Mouse (Mus musculus) kidney, postnatal 36 days (tissue): ENCODE measurements around the gene 1110032A03Rik.

ENCODE experiments used
- DNase-seq, 2 experiments: peaks; one replicate each; pipeline ENCODE4 v3.0.0; 2021 to 2022; ENCODE audit warnings: mixed read lengths in 2 of 2

1110032A03Rik gene

GRCm38 (mm10) chr9:50774991-50775612 lies at the start of gene 1110032A03Rik, which contains the start of gene Alg9:
Gene 1110032A03Rik (minus strand): TSS chr9:50775520.
Gene Alg9 (plus strand): TSS chr9:50775019.
- peak; percentile 87 to 95 for DNase-seq

GRCm38 (mm10) chr9:50823779-50824453 lies 48.6 kb upstream of the 1110032A03Rik start:
- no peak for DNase-seq

DNA sequence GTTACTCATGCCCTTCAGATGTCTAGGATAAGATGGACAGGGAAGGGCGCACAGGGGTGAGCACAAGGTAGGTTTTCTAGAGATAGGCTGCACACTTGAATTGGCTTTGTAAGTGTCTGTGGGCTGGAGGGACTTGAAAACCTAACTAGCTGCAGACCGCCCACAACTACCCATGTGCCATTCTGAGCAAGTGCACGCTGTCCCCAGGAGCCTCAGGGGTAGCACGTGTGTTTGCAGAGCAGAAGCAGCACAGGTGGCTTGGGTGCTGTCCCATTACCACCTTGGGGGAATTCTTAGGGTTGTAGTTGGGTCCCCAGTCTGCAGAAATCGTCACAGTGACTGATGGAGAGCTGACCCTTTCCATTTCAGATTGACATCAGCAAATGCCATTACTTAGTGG lies 46.9 kb upstream of the 1110032A03Rik start:
- no peak for DNase-seq

- no peak for DNase-seq
Observed at GRCm38 (mm10) chr9:50821651-50822050, 46.3 kb upstream of the 1110032A03Rik start.

DNA sequence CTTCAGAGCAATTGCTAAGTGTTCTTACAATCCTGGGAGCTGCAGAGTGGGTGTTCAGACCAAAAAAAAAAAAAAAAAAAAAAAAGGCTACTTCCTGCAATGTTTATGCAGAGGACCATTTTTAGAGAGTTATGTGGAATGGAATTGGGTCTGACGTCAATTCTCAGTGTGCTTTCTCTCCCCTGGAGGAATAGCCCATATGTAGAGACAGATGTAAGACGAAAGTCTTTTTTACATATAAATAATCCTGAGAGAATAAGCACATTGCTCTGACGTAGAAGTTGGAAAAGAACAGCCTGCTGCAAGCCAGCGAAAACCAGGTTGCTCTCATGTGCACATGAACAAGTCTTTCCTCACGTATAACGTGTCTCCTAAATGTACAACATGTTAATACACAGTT lies 44.4 kb upstream of the 1110032A03Rik start:
- DNase-seq: no peak

DNA sequence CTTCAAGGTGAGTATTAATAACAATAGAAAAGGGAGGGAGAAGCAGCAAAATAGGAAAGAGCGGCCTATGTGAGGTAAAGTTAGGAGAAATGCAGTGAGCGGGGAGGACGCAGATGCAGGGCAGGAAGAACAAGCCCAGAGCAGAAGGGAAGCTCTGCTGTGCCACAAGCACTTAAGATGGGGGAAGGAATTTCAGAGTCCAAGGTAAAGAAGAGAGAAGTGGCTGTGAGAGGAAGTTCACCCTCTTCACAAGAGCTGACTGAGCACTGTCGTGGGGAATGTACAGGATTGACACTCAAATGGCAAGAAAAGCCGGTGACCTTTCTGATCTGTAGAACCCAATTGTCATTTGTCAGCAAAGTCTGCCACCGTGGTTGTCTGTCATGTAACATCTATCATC lies 42.7 kb upstream of the 1110032A03Rik start:
- DNase-seq: no peak

DNA sequence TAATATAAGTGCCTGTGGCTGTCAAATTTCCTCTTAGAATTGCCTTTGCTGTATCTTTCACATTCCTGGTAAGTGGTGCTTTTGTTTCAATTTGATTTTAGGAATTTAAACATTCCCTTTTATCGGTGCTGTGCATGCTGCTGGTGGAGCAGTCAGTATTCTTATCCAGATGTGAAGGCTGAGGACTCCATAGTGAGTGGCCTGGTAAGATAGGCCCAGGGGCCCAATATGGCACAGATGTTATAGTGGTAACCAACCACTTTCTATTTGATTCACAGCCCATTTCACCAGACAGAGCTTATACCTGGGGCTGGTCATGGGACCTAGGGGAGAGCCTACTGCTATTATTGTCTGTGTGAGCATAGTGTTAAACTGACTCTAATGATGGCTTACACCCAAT lies 41.2 kb upstream of the 1110032A03Rik start:
- DNase-seq: no peak

- no peak for DNase-seq
Observed at GRCm38 (mm10) chr9:50815666-50816065, 40.3 kb upstream of the 1110032A03Rik start.

- DNase-seq: no peak
Observed at GRCm38 (mm10) chr9:50813796-50814195, 38.5 kb upstream of the 1110032A03Rik start.

DNA sequence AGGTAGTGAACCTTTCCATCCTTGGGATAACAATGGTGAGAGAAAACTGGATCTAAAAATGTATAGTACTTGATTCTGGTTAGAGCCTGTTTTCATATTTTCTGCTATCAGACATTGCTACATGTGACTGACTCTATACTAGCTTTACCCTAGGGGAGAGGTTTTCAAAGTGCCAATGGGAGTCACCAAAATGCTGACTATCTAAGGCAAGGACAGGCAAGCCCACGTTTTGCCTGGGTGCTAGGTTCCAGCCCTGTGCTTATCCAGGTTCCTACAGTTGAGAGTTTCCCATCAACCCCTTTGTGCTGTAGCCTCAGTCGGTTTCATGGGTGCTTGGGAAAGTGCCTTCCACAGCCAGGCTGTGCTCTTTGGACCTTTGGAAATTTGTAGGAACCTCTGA lies 36.4 kb upstream of the 1110032A03Rik start:
- no peak for DNase-seq

- DNase-seq: no peak
Observed at GRCm38 (mm10) chr9:50811187-50811586, 35.9 kb upstream of the 1110032A03Rik start.

DNA sequence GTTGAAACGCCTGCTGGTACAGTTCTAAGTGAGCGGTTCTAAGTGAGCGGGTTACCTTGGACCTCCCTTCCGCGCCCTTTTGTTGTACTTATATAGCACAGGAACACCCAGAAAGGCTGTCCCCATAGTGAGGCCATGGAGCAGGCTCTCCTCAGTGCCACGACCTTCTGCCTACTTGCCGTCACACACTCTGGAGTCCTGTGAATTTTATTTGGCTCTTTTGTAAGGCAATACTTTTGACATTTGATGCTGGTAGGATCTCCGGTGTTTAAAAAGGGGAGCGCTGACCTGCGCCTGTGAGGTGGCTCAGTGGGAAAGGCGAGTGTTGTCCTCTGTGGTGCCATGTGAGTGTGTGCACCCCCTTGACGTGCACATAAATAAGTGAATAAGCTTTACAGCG lies 33.8 kb upstream of the 1110032A03Rik start:
- DNase-seq: no peak

- peak; percentile 43 to 66 for DNase-seq
Observed at GRCm38 (mm10) chr9:50808471-50808870, 33.2 kb upstream of the 1110032A03Rik start.

DNA sequence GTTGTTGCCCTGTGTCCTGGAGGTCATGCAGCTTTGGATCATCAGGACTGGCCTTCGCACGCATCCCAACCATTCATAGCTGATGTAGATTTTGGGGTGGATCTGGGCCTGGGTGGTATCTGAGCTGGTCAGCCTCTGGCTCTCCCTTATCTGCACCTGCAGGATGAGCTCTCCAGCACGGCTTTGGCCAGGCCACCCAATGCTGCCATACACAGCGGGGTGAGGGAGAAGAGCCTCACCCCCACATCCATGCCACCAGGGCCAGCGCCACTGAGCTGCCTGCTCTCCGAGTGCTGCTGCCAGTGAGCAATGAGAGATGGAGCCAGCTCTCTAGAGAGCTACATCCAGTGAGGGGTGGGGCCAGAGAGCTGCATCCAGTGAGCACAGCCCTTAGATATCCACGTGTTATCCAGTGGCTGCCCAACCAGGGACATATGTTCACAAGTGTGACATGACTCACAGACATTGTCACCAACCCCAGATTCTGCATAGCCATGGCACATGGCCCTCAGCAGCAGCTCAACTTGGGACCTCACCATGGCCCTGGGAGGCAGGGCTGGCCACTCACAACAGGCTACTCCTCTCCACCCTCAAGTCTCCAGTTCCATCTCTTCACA lies 27.8 kb upstream of the 1110032A03Rik start:
- DNase-seq: no peak

DNA sequence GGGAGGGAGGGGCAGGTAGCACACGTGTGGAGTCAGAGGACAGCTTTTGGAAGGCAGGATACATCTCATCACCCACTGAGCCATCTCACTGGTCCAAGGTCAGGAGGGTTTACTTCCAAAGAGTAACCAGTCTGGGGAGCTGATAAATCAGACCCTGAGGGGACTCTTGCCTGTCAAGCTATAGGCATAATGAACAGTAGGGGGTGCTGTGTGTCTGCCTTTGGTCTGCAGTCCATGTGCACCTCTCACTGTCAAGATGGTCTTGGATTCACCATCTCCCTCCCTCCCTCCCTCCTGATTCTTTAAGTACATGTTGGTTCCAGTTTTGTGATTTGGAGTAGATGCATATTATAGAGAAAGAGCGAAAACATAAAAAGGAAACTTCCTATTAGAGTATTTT lies 25.7 kb upstream of the 1110032A03Rik start:
- DNase-seq: peak; percentile 67 to 72

GRCm38 (mm10) chr9:50798368-50798767 lies 23.0 kb upstream of the 1110032A03Rik start:
- DNase-seq: no peak

GRCm38 (mm10) chr9:50797641-50798040 lies 22.3 kb upstream of the 1110032A03Rik start:
- DNase-seq: no peak

DNA sequence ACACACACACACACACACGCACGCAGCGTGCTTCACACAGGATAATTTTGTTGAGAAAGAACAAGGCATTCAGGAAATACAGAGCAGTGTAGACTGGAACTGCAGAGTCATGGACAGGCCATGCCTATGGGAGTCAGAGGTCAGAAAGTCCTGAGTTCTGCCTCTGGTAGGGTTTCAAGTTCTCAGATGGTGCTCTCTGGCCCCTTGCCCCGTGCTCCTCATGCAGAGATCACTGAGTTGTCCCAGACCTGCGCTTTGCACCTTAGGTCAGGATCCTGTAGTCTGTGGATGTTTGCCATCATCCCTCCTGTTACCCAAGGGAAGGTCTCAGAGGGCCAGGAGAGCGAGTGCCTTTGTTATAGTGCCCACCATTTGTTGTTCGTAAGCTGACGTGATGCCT lies 21.5 kb upstream of the 1110032A03Rik start:
- DNase-seq: peak; percentile 47 to 54

- no peak for DNase-seq
Observed at GRCm38 (mm10) chr9:50795266-50795665, 19.9 kb upstream of the 1110032A03Rik start.

GRCm38 (mm10) chr9:50782155-50782554 lies 6.8 kb upstream of the 1110032A03Rik start:
- DNase-seq: peak in 1 of 2 experiments; percentile 73

DNA sequence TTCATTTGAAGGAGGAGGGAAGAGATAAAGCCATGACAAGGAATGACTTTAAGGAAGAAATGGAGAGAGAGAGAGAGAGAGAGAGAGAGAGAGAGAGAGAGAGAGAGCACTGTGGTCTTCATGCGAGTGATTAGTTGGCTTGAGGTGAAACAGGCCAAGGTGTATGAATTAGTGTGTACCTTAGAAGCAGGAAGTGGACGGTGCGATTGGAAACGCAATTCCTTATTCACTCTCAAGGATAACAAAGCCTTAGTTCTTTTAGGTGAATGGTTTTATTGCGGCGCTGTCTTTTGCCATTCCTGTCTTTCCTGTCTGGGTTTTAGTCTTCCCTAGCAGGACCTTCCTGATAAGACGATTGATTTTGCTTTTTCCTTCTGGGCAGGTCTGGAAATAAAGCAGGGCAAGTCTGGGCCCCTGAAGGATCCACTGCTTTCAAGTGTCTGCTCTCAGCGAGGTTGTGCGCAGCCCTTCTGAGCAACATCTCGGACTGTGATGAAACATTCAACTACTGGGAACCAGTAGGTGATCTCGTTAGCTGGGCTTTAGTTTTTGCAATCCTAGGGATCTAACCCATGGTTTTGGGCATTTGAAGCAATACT lies 941 bp upstream of the 1110032A03Rik start:
- DNase-seq: no peak

DNA sequence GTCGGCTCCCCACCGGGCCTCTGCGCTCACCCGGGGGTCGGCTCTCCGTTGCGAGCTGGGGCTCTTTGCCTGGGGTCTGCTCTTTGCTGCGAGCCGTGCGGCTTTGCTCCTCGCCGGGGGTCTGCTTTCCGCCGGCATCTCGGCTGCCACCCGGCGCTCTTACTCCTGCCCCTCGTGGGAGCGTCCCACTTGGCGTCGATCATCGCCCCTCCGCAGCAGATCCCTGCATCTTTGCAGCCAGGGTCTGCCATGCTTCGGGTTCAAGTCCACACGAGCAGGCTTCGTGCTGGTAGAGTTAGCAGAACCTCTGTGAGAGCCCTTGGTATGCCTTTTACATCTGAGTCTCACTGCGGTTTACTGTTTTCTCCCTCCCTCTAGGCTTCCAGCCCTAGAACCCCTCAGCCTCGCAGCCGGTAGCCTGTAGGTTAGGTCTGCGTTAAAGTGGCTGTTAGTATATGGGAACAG lies 374 bp upstream of the 1110032A03Rik start:
- peak in 1 of 2 experiments; percentile 23 for DNase-seq

DNA sequence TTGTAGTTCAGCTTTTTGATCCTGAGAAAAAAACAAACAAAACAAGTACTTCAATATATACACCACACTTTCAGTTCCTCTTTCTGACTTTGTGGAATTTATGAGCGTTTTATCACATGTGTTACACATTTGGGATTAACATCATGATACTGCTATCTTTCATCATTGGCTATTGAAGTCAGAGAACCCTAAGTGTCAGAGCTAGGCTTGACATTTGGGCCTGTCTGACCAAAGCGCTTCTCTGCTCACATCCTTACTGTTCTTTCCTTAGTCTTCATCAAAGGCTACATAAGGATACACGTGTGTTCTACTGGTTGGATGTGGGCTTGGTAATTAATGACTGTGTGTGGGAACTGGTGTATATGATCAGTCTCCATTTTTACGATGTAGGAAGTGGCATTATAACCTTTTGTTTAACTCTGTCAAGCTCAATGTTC lies 1.3 kb downstream of the 1110032A03Rik start:
- DNase-seq: no peak
